Mouse (Mus musculus) liver, adult 2 months (tissue): ENCODE data around the gene Zfp358.
A peak's percentile ranks its signal among the peaks of the same experiment; 100 is the strongest.

Source experiments
- CTCF ChIP-seq: fragments of 200-500 bp; IDR thresholded peaks from 2 replicates; pipeline ENCODE4 v1.5.1; 2011; ENCODE audit warnings: low read depth, low read length, control low read depth
- POLR2A ChIP-seq: fragments of 200-500 bp; IDR thresholded peaks from 2 replicates; pipeline ENCODE4 v1.6.1; 2011; ENCODE audit warnings: low read length, control low read depth; ENCODE audit not compliant: insufficient read depth; ENCODE audit errors: extremely low read depth

DNA sequence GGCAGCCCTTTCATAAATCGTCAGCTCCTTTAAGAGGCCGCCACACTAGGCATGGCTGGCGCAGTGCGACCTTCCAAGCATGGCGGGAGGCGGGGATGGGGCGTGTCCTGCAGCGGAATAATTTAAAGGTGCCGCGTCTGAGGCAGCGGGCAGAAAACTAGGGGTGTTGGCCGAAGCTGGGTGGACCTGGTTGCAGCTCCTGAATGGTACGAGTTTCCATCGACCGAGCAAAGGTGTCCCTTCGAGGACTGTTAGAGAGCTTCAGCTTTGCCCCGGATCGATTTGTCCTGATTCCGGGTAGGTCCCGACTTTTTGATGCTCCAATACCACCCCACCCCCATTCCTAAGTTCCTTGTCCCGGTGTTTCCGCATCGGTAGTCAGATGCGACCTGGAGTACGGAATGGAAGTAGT lies 22.3 kb downstream of the Zfp358 start, which contains the start of gene Pnpla6:
- TF ChIP-seq POLR2A (peak; percentile 84), CTCF (no peak)
